Mouse (Mus musculus): ENCODE data around the gene Mut.
A peak's percentile ranks its signal among the peaks of the same experiment; 100 is the strongest.

Gene Mut

DNA sequence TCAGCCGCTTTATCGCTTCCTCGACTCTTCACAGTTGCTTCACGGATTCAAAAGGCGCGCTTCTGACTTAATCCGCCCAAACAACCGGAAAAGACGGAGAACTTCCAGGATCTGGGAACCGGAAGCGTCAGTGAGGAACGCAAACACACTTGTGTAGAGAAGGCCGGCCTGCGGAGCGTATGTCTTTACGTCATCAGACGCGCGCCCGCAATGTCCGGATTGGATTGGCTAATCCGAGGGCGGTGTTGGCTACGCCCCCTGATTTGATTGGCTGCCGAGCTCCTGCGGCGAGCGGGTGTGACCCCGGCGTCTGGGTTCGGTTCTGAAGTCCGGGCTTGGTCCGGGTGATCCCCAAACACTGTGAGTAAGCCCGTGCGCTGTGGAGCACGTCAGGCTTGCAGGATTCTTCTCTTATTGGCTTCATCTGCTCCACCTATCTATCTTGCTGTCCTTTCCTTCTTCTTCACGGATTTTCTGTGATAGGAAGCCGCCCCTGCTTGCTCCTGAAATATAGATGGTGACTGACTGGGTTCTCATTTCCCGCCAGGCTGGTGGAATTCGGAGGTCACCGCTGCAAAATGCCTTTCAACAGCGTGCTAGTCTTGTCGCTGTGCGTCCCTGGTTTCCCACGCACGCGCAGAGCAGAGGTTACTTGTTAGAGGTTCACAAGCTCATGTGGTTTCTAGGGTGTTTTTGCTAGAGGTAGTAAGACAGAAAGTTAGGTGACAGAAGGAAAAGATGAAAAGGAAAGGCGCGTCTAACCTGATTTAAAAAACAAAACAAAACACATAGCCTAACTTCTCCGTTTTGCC lies at the start of gene Mut, which contains the start of gene Cenpq:
TSS of gene Mut (plus strand) at position 266 of the 812 bp plus-strand sequence.
TSS of gene Cenpq (minus strand) at position 628 of the 812 bp plus-strand sequence.
- peak; percentile 98 for DNase-seq (ENCODE audit: low spot score)

DNA sequence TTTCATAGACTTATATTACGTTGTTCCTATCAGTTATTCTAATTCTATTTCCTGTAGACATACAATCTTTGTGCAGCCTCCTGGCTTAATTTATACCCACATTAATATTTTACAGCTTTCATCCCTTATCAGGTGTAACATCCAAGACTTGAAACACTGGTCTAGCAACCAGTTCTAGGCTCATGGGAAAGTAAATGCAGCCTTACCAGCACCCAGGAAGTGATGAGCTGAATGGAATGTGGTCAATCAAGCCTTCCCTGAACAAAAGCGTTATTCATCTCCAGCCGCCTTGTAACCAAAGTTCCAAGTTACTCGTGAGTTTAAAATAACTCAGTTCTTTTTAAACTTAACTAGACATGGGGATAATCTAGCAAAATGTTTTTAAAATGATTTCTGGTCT lies 49.3 kb upstream of the Mut start:
- DNase-seq (ENCODE audit: low spot score), result no peak

DNA sequence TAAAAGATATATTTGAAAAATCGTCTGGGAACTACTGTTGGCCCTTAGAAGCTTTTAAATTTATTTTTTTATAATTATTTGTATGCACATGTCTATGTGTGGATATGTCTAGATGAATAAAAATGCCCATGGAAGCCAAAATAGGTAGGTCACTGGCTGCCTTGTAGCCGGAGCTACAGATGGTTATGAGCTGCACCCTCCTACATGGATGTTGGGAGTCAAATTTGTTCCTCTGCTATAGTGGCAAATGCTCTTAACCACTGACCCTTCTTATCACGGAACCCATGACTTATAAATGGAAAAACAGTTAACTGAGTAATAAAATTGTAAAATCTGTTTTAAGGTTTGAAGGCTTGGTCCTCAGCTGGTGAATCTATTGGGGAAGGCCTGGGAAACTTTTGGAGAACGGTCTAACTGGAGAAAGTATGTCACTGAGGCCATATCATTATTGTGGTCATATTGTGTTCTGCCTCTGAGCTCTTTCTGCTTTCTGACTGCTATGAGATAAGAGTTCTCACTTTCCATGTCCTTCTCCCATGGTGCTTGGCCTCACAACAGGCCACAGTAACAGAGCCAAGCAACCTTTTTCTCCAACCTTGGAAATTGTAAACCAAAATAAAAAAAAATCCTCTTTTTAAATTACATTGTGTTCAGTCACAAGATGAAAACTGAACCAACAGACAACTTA lies 46.5 kb upstream of the Mut start:
- no peak for DNase-seq (ENCODE audit: low spot score)

DNA sequence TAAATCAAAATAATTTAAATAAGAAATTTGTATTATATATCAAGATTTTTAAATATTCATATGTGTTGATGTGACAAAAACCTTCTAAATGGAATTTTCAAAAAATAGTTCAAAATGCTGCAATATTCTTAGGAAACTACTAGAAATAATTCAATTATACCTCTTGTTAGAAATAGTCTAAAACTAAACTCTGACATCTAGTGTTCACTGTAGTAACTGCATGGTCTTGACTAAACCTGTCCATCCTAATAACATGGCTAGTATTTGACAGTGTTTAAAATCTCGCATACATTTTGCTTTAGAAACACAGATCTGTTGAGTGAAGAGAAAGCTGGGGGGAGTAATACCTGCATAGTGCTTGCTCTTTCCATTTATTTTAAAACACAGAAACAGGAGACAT lies 37.6 kb upstream of the Mut start:
- DNase-seq (ENCODE audit: low spot score), result peak; percentile 39

DNA sequence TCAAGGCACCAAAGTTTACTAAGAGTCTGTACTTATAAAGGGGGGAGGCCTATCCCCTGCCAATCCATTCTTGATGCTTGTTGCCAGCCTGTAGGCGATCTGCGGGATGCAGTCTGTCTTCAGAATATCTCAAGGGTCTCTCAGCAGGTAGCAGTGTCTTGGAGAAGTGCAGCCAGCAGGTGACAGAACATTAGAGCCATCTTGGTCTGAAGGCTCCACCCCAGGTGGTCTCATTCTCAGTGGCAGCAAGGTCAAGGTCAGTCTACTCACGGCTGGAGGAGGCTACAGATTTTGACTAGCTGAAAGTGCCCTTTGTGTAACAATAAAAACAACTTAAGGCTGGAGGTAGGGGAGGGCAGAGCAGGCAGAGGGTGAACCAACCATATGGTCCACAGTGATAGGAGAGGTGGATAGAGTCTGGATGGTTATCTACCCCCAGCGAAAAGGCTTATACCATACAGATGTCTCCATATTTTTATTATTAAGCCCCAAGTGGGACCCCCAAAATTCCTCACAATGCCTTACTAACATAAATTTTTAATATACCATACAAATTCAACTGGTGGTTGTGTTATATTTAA lies 34.6 kb upstream of the Mut start:
- no peak for DNase-seq (ENCODE audit: low spot score)

DNA sequence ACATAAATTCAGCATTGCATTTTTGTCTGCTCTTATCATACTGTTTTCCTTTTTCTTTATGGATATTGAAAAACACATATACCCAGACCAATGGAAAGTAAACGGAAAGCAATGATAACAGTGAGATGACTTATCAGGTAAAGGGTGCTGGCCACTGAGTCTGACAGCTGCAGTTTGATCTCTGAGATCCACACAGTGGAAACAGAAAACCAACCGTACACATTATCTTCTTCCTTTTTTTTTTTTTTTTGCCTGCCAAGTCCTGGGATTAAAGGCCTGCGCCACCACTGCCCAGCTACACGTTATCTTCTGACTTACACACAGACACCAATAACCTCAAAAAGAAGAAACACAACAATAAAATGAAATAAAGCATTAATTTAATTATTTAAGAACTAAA lies 31.1 kb upstream of the Mut start:
- DNase-seq (ENCODE audit: low spot score), result no peak

DNA sequence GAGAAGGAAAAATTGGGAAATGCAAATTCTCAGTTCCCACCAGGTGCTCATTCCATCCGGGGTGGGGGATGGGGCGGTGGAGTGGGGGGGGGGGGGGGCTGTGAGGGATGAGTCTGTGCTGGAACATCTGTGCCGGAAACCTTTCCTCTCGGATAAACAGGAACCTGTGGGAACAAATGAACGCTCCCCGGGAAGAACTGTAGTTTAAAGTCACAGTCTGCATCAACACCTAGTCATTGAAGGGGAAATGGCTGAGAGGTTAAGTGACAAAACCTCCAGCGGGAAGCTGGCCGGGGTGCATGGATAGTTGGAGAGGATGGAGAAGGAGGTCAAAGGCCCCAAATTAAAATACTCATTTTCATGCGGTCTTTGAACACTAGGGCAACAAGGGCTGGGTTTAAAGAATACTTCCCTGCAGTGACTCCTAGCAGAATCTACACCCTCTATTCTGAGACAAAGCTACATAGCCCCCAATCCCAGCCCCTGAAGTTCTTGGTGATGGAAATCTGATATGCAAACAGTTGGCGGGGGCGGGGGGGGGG lies 30.4 kb upstream of the Mut start:
- DNase-seq (ENCODE audit: low spot score), result no peak

DNA sequence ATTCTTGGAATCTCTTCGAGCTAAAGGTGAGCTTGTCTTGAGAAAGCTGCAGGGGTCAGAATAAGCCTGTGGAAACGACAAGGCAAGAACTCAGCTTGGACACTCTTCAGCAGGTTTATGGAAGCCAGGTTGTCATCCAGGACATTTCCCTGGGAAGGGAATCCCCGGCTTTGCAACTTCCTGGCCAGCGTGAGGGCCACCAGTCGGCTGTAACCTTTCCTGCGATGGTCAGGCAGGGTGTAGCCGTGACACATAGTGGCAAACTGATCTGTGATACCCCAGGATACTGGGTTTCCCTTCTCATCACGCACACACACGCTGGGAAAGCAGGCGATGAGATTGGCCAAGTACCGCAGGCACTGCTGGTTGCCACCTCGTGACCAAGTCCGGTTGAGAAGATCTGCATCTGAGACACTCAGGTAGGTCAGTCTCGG lies 29.7 kb upstream of the Mut start:
- no peak for DNase-seq (ENCODE audit: low spot score)

DNA sequence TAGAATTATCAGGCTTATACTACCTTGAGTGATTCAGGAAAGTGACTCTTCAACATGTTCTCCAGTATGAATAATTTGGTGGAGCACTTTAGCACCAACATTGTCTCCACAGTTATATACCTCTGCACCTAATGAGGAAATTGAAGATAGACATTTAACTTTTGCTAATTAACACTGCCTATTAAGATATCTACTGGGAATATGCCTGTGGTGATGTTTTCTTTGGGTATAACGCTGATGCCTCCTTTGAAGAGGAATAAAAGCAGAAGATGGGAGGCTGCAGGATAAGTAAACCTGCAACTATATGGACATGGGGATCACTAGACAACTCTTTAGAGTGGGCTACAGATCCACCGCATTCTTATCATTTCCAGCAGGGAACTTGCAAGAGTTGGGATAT lies 20.2 kb upstream of the Mut start, which contains the start of gene Glyatl3:
TSS of gene Glyatl3 (minus strand) at position 101 of the 400 bp plus-strand sequence.
- no peak for DNase-seq (ENCODE audit: low spot score)

DNA sequence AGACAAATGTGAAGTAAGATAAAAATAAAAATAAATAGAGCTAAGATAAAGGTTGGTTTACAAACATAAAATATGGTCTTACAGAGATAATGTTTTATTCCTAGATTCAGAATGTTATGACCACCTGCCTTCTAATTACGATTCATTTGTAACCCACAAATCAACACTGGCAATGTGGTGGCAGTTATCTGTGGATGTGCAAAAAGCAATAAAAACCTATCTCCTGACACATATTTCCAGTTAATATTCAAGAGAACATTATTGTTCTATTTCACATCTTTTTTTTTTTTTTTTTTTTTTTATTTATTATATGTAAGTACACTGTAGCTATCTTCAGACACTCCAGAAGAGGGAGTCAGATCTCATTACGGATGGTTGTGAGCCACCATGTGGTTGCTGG lies 19.0 kb upstream of the Mut start:
- DNase-seq (ENCODE audit: low spot score), result no peak

DNA sequence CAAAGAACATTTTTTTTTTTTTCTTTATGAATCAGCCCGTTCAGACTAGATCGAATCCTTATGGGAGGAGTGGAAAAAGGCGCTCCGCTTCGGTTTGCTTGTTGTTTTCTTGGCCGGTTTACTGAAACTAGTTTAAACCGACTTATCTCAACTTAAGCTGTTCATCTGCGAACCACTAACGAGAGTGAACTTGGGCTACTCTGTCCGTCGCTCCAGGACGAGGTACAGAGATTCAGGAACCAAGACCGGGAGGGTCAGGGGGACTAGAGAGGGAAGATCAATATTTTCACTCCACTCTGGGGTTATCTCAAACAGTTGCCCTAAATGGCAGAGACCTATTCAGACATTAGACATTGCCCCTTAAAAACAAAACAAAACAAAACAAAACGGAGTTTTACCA lies 500 bp upstream of the Mut start:
- DNase-seq (ENCODE audit: low spot score), result no peak

DNA sequence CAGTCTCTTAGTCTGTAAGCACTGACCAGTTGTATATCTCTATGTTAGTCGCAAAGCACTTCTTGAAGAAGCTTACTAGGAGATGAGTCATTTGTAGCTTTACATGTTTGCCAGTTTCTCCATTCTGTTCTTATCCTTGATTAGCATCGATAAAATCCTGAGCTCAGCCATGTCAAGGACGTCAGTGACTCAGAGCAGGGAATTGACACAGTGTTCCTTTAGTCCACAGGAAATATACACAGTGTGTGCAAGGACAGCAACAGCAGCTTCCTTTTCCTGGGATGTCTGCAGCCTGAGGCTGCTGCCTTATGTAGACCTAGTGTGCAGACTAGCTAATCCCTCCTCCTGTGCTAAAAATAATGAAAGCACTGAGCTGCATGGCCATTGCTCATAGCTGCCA lies 14.0 kb downstream of the Mut start:
- DNase-seq (ENCODE audit: low spot score), result no peak

DNA sequence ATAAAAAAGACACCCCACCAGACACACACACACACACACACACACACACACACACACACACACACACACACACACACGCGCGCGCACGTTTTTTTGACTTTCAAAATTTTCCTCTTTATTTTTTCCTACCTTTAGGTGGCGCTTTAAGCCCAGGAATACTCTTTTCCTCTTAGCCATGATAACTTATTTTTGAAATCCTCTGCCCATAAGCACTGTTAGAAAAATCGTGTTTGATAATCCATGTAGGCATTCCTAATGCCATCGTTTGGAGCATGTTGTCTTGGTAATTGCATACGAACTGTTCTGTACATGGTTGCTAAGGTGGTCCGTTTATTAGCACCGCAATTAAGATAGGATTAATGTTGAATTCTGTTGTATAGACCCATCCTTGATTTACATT lies 43.4 kb downstream of the Mut start:
- DNase-seq (ENCODE audit: low spot score), result no peak

DNA sequence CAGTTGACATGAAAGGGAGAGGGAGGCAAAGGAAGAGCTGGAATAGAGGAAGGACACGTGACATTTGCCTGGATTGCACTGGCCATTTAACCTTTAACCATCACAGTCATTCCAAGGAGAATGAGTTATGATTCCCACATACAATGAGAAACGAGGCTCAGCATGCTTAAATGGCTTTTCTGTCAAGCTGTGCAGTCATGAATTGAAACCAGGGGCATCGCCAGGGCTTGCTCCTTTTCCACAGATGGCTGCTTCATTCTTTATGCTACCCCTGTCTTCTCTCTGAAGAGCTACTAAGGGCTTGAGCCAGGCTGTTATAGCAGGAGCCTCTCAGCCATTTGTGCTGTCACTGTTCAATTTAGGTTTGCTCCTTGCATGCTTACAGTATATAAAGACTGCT lies 57.6 kb downstream of the Mut start:
- DNase-seq (ENCODE audit: low spot score), result no peak
